Mouse (Mus musculus) heart, adult 10 weeks (tissue): ENCODE measurements around the gene Pglyrp2. TPM values are rescaled to one million over a fixed set of nuclear protein-coding genes. Genes with fewer than 3 reads are reported as not detected.

Source experiments
- polyA plus RNA-seq: library from polyadenylated mRNA; stranded (reverse); fragments of 350-450 nt; fragmentation: Illumina TruSeq; extraction: RNeasy Lipid Tissue Mini Kit (QIAGEN cat#74804); gene quantifications from one replicate; pipeline ENCODE4 v1.2.3, GENCODE M21; 2014; ENCODE audit warnings: low read depth, low replicate concordance

The Pglyrp2 gene
- not detected for polyA plus RNA-seq

DNA sequence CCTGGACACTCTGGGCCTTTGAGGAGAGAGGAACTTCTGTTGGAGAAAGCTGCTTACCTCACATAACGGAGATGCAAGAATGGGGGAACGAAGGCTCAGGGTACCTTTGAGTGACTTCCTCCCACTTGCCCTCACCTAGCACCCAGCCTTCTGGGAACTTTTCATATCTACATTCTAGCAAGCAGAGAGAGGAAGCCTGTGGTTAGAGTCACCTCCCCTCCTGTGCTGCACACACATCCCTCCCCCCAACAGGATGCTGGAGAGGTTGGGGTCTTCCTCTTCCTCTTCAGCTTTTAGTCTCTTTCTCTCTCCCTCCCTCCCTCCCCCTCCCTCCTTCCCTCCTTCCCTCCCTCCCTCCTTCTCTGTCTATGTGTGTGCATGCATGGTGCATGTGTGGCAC lies at the start of gene Pglyrp2:
Gene Pglyrp2 (minus strand): TSS at position 134 of the 400 bp plus-strand sequence.

DNA sequence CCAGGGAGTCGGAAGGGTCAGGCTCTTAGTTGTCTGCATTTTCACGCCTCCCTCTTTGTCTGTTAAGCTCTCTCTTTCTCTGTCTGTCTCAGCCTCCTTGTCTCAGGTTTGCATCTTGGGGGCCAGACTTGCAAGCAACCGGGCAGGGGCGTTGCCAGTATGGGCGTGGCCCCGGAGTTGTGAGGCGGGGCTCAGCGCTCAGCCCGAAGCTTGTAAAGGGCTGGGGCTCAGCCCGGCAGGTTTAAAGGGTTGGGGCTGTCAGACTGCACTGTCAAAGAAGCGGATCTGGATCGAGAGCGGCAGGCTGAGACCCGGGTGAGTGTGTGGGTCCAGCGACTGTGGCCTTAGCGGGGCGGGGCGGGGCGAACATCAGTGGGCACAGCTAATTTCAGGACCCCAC lies 28.5 kb upstream of the Pglyrp2 start, which contains the start of gene Cyp4f39:
Gene Cyp4f39 (plus strand): TSS at position 242 of the 400 bp plus-strand sequence.

DNA sequence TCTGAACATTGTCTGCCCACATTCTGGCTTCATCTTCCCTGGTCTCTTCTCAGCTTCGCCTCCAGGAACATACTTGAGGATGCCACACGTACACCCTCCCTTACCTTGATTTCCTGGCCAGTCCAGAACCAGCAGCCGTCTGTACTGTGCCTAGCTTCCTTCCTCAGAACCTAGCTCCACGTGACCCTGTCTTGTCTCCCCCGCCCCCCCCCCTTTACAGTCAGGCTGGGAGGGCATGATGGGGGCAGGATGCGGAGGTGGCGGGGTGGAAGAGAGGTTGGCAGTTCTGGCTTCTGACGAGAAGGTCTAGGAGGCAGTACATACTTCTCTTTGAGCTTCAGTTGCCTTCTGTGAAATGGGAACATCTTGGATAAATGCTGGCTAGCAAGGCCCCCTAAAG lies 20.6 kb downstream of the Pglyrp2 start, which contains the start of gene Rasal3:
Gene Rasal3 (minus strand): TSS at position 167 of the 400 bp plus-strand sequence.

GRCm38 (mm10) chr17:32389101-32389659 lies 34.8 kb downstream of the Pglyrp2 start, which contains the start of gene Wiz:
TSS of gene Wiz (minus strand) at chr17:32389439.

Other genes starting within 250 kb of the Pglyrp2 start
- 1.7 TPM for gene Ephx3, start 234.6 kb downstream of the Pglyrp2 start, polyA plus RNA-seq
- 37.7 TPM for gene Brd4, start 139.4 kb downstream of the Pglyrp2 start, polyA plus RNA-seq
- 65.8 TPM for gene Akap8, start 102.9 kb downstream of the Pglyrp2 start, polyA plus RNA-seq
- gene Akap8l, start 73.6 kb downstream of the Pglyrp2 start, polyA plus RNA-seq = 81.5 TPM
- 13.5 TPM for gene Wiz, start 34.7 kb downstream of the Pglyrp2 start, polyA plus RNA-seq
- gene Rasal3, start 20.6 kb downstream of the Pglyrp2 start, polyA plus RNA-seq = 0.92 TPM
- gene Cyp4f39, start 28.6 kb upstream of the Pglyrp2 start, polyA plus RNA-seq = not detected
- 4.5 TPM for gene Cyp4f17, start 81.9 kb upstream of the Pglyrp2 start, polyA plus RNA-seq
- 9.8 TPM for gene Cyp4f16, start 112.4 kb upstream of the Pglyrp2 start, polyA plus RNA-seq
- not detected for gene Cyp4f37, start 197.1 kb upstream of the Pglyrp2 start, polyA plus RNA-seq
- gene Cyp4f40, start 234.7 kb upstream of the Pglyrp2 start, polyA plus RNA-seq = not detected